Mouse (Mus musculus) E14TG2a.4 (cell line): ENCODE data around the gene Ywhae.

Experiments
- CTCF ChIP-seq: conservative IDR thresholded peaks from 2 replicates; pipeline ENCODE4 v1.5.1; 2014; ENCODE audit warnings: low read length
- NANOG ChIP-seq: IDR thresholded peaks from 2 replicates; pipeline ENCODE4 v1.6.1; 2014; ENCODE audit warnings: borderline replicate concordance, low read length, mixed read lengths

- no peak for TF ChIP-seq CTCF
- no peak for TF ChIP-seq NANOG
Measured at GRCm38 (mm10) chr11:75684956-75685355, 47.7 kb upstream of the Ywhae start.
